Mouse (Mus musculus) midbrain, embryonic 15.5 days (tissue): ENCODE data around the gene Mrpl49. TPM values are rescaled to one million over a fixed set of nuclear protein-coding genes. Genes with fewer than 3 reads are reported as not detected.
A peak's percentile ranks its signal among the peaks of the same experiment; 100 is the strongest.

ENCODE experiments used
- ATAC-seq: fragments of 200-750 bp; cut with Nextera tagmentation; replicated peaks from 2 replicates; pipeline ENCODE4 v1.8.0; 2017; ENCODE audit warnings: moderate TSS enrichment
- H3K27ac ChIP-seq: fragments of 300-500 bp; sonication (generic); 2 replicates; pipeline ENCODE4 v1.5.1; 2015; ENCODE audit warnings: mild to moderate bottlenecking, inconsistent platforms
- H3K27me3 ChIP-seq: fragments of 300-500 bp; sonication (generic); replicated peaks from 2 replicates; pipeline ENCODE4 v1.6.1; 2015; ENCODE audit warnings: inconsistent platforms
- H3K36me3 ChIP-seq: fragments of 300-500 bp; sonication (generic); replicated peaks from 2 replicates; pipeline ENCODE4 v1.6.1; 2015; ENCODE audit warnings: inconsistent platforms
- H3K4me1 ChIP-seq: fragments of 300-500 bp; sonication (generic); 2 replicates; pipeline ENCODE4 v1.6.1; 2015; ENCODE audit warnings: inconsistent platforms
- H3K4me2 ChIP-seq: fragments of 300-500 bp; sonication (generic); 2 replicates; pipeline ENCODE4 v1.6.1; 2015; ENCODE audit warnings: inconsistent platforms, mild to moderate bottlenecking, moderate library complexity
- H3K4me3 ChIP-seq: fragments of 300-500 bp; sonication (generic); 2 replicates; pipeline ENCODE4 v1.5.1; 2015; ENCODE audit warnings: mild to moderate bottlenecking, inconsistent platforms
- H3K9ac ChIP-seq: fragments of 300-500 bp; sonication (generic); 2 replicates; pipeline ENCODE4 v1.6.1; 2015; ENCODE audit warnings: mild to moderate bottlenecking, inconsistent platforms
- H3K9me3 ChIP-seq: fragments of 300-500 bp; sonication (generic); 2 replicates; pipeline ENCODE4 v1.6.1; 2016; ENCODE audit warnings: inconsistent platforms
- WGBS: fragments of 180-500 bp; shearing (Covaris S2); methylation state at CpG from one replicate; pipeline ENCODE4 v1.1.7; 2015; ENCODE audit warnings: mixed read lengths; 5-methylcytosine and 5-hydroxymethylcytosine counted together
- polyA plus RNA-seq: library from polyadenylated mRNA; unstranded; fragments of >200 nt; fragmentation: Nextera tagmentation; extraction: Ambion mirVana; gene quantifications from 2 replicates; pipeline ENCODE4 v1.2.1, GENCODE M21; 2015

Gene Mrpl49
- 62.5 and 65.1 TPM in 2 replicates for polyA plus RNA-seq

DNA sequence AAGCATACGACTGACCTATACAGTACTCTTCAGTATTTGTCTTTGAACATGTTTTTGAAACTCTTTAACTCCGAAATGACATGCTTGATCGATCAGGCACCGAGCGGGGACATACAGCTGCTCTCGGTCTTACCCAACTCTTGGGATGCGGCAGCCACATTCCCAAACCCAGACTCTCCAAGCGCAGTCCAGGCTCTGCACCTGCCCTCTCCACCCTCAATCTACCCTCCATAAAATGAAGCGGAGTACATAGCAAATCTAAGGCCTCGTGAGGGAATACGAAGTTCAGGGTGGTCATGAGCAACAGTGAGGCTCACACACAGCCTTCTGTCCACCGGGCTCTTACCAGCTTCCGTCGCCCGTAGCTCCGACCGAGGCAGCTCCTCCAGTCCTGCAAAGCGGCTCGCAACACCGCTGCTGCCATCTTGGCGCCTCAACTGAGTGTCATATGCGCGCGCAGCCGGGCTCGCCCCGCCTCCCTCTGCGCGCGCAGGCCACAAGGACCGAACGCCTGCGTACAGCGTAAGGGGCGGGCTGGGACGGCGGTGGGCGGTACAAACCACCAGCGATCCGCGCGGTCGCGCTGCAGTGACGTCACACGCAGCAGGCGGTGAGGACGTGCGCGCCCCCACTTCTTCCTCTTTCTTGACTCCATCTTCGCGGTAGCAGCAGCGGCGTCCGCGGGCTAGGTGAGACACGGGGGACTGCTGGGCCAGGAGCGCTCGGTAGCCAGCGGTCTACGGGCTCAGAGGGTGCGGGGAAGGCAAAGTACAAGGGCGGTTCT is at the start of gene Mrpl49, which contains the start of gene Fau:
Mrpl49 (minus strand) TSS at position 473 of the 784 bp plus-strand sequence.
Fau (plus strand) TSS at position 532 of the 784 bp plus-strand sequence.
- ATAC-seq = peak; percentile 87
- Histone ChIP-seq H3K9ac (peak within 1 kb of the TSS; percentile 81), H3K36me3 (peaks cover 21% of the 10 kb centered on the region), H3K4me3 (peak within 1 kb of the TSS; percentile 66), H3K27me3 (no peaks in the 10 kb centered on the region), H3K27ac (peak within 1 kb of the TSS; percentile 80), H3K4me1 (peaks cover 37% of the 10 kb centered on the region), H3K9me3 (no peaks in the 10 kb centered on the region), H3K4me2 (peak within 1 kb of the TSS; percentile 82)
- under 1% methylated on average over 63 of the region's 63 CpGs for WGBS

DNA sequence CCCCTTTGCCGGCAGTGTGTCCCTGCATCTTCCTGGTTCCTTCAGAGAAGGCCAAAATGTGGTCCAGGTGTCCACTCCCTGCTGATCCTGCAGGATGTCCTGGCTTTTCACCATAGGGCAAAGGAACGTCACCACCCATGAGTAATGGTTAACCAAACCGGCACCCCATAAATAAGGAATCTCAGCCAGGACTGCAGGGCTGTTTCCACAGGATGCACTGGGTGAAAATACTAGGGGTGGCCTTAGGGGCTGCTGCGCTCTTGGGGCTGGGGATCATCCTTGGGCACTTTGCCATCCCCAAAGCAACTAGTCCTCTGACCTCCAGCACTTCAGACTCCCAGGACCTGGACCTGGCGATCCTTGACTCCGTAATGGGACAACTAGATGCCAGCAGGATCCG is 48.0 kb upstream of the Mrpl49 start, which contains the start of gene Naaladl1:
Naaladl1 (plus strand) TSS at position 197 of the 400 bp plus-strand sequence.
- H3K4me1 ChIP-seq = no peaks in the 10 kb centered on the region
- H3K9ac ChIP-seq = no peak within 1 kb of the TSS
- no peak within 1 kb of the TSS for H3K4me2 ChIP-seq
- H3K27me3 ChIP-seq = no peaks in the 10 kb centered on the region
- H3K4me3 ChIP-seq = no peak within 1 kb of the TSS
- no peak for ATAC-seq
- no peaks in the 10 kb centered on the region for H3K36me3 ChIP-seq
- H3K9me3 ChIP-seq = no peaks in the 10 kb centered on the region
- no peak within 1 kb of the TSS for H3K27ac ChIP-seq
- 88% methylated on average over 7 of the region's 7 CpGs for WGBS

DNA sequence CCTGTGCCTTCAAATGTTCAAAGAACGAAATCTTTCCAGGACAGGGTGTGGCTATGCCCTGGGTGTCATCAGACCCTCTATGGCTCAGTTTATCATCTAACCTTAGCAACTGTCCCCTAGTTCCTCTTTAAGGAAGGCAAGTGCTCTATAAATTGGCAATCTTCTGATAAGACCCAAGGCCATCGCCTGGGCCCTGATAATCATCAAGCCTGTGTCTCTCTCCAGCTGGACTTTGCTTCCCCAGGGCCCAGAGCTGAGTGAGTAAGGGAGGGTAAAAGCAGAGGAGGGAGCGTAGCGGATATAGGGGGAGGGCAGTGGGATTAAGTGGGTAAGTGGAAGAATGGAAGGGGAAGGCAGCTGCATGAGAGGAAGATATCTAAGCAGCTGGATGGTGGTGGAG is 46.9 kb upstream of the Mrpl49 start:
- H3K4me1 ChIP-seq = no peaks in the 10 kb centered on the region
- no peaks in the 10 kb centered on the region for H3K36me3 ChIP-seq
- no peak for ATAC-seq
- H3K4me3 ChIP-seq = no peak overlapping the region
- WGBS = 71% methylated on average over 4 of the region's 4 CpGs
- no peaks in the 10 kb centered on the region for H3K9me3 ChIP-seq
- H3K27me3 ChIP-seq = no peaks in the 10 kb centered on the region
- no peak overlapping the region for H3K27ac ChIP-seq
- no peak overlapping the region for H3K9ac ChIP-seq
- H3K4me2 ChIP-seq = no peak overlapping the region

DNA sequence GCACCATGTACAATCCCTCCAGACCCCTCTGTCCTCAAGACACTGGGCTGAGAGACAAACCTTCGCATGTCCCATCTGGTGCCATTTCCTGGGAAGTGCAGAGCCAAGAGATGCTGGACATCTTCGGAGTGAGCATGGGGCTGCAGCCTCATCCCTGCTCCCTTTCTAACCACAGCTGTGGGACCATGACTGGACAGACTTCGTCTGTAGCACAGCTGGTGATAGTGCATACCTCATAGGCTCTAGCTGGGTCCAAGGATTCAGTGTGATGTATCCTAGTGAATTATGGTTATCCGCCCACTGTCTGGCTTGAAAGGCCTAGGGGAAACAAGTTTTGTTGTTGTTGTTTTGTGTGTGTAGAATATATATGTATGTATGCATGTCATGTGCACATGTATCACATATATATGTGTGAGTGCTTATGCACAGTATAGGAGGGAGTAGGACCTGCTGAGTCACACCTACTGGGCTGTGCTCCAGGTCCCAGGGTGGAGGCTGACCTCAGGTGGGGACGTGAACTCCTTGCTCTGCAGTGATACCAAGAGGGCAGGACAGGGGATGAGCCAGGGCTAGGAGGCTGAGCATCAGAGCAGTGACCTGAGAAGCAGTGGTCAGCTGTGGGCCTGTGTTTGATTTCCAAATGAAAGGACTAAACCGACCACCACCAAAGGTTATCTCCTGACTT is 44.7 kb upstream of the Mrpl49 start:
- H3K36me3 ChIP-seq = no peaks in the 10 kb centered on the region
- H3K9me3 ChIP-seq = no peaks in the 10 kb centered on the region
- H3K4me1 ChIP-seq = no peaks in the 10 kb centered on the region
- H3K9ac ChIP-seq = no peak overlapping the region
- no peak for ATAC-seq
- H3K27me3 ChIP-seq = no peaks in the 10 kb centered on the region
- H3K4me3 ChIP-seq = no peak overlapping the region
- H3K4me2 ChIP-seq = no peak overlapping the region
- H3K27ac ChIP-seq = no peak overlapping the region
- 78% methylated on average over 6 of the region's 6 CpGs for WGBS

DNA sequence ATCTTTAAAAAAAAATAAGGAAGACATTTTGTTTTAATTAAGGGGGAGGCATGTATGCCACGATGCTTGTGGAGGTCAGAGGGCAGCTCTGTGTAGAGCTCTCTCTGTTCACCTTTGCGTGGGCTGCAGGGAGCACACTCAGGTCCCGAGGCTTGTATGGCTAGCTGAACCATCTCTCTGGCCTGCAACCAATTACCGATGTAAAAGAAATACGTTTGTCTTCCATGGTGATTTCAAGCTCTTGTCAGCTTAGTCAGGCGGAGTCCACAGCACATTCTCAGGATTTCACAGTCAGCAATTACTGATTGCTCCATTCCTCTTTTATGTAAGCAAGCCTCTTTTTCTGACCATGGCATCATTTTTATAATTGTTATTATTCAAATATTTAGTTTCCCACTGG is 43.6 kb upstream of the Mrpl49 start:
- Histone ChIP-seq H3K4me3 (no peak overlapping the region), H3K9me3 (no peaks in the 10 kb centered on the region), H3K27me3 (no peaks in the 10 kb centered on the region), H3K9ac (no peak overlapping the region), H3K4me1 (no peaks in the 10 kb centered on the region), H3K27ac (no peak overlapping the region), H3K36me3 (no peaks in the 10 kb centered on the region), H3K4me2 (no peak overlapping the region)
- ATAC-seq = no peak
- WGBS = 79% methylated on average over 6 of the region's 6 CpGs

DNA sequence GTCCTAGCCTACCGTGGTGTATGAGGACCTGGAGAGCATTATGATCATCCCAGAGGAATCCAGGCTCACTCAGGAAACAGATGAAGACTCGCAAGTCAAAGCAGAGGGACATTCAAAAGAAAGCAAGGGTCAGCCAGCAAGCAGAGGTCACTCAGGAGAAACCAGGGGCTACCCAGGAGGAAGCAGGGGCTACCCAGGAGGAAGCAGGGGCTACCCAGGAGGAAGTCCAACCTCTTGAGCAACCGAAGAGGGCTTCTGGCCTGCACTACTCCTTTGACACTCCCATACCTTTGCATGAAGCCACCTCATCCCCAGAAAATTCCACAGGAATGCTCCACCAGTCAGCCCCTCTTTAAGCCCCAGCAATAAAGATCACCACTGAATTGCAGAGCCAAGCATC is 40.3 kb upstream of the Mrpl49 start:
- Histone ChIP-seq H3K9me3 (no peaks in the 10 kb centered on the region), H3K4me2 (no peak overlapping the region), H3K9ac (no peak overlapping the region), H3K4me1 (no peaks in the 10 kb centered on the region), H3K27ac (no peak overlapping the region), H3K4me3 (no peak overlapping the region), H3K27me3 (no peaks in the 10 kb centered on the region), H3K36me3 (no peaks in the 10 kb centered on the region)
- 86% methylated on average over 3 of the region's 3 CpGs for WGBS
- ATAC-seq = no peak

DNA sequence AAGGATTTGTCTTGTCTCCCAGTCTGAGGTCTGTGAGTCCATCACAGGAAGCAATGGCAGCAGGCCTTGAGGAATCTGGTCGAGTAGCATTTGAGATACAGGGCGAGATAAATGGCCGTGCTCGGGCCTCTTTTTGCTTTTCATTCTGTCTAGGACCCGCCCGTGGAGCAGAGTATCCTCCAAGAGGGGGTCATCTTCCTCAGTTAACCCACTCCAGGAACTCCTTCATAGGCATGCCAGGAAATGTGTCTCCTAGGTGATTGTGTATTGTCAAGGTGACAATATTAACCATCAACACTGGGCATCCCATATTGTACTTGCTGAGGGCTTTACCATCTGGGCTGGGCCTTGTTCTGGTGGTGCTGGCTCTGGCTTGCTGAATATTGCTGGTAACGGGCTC is 36.5 kb upstream of the Mrpl49 start, which contains the start of gene AC131692.1:
AC131692.1 (plus strand) TSS at position 301 of the 400 bp plus-strand sequence.
- ATAC-seq = no peak
- H3K4me1 ChIP-seq = no peaks in the 10 kb centered on the region
- no peak within 1 kb of the TSS for H3K9ac ChIP-seq
- H3K27ac ChIP-seq = no peak within 1 kb of the TSS
- no peaks in the 10 kb centered on the region for H3K9me3 ChIP-seq
- 90% methylated on average over 7 of the region's 7 CpGs for WGBS
- H3K4me2 ChIP-seq = no peak within 1 kb of the TSS
- H3K27me3 ChIP-seq = no peaks in the 10 kb centered on the region
- no peak within 1 kb of the TSS for H3K4me3 ChIP-seq
- no peaks in the 10 kb centered on the region for H3K36me3 ChIP-seq

DNA sequence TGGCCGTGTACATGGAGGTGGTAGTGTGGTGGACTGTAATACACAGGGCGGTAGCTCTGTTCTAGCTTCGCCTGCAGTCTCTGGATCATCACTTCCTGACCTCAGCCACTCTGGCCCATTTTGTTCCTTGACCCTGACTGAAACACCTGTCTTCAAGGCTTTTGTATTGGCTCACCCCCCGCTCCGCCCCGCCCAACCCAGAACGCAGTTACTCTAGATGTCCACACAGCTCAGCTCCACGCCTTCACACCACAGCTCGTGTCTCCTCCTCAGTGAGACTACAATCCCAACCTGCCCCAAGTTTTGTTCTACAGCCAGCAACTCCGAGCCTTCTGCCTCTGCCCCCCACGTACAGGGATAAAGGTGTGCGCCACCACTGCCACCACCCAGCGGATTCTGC is 31.3 kb upstream of the Mrpl49 start:
- ATAC-seq = no peak
- 94% methylated on average over 13 of the region's 13 CpGs for WGBS
- no peaks in the 10 kb centered on the region for H3K27me3 ChIP-seq

DNA sequence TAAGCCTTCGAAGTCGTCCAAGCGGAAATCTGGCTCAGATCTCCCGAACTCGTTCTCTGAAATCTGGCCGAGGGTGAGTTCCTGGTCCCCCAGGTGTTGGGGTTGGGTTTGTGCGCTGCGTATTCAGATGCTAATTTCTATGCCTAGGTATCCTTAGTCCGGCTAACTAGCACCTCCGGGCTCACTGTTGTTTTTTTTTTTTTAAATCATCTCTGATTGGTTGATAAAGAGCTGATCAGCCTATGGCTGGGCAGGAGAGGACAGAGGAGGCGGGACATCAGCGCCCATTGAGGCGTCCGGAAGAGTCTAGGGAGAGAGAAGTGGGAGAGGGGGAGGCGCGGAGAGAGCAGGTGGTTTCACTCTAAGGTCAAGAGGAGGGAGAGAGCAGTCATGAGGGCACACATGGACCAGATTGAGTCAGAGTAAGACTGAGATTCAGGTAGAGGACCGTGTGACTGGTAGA is 27.9 kb upstream of the Mrpl49 start:
- H3K4me2 ChIP-seq = peak overlapping the region; percentile 92
- no peak overlapping the region for H3K9ac ChIP-seq
- peak overlapping the region; percentile 77 for H3K4me3 ChIP-seq
- peaks cover 11% of the 10 kb centered on the region; the same call in 1 of the 2 replicates for H3K36me3 ChIP-seq
- H3K27me3 ChIP-seq = no peaks in the 10 kb centered on the region
- under 1% methylated on average over 17 of the region's 17 CpGs for whole genome bisulfite sequencing
- H3K9me3 ChIP-seq = no peaks in the 10 kb centered on the region
- peaks cover 25% of the 10 kb centered on the region for H3K4me1 ChIP-seq
- no peak overlapping the region for H3K27ac ChIP-seq
- ATAC-seq = peak; percentile 57

More for the DNA sequence above, 31.3 kb upstream of the Mrpl49 start:
- H3K36me3 ChIP-seq = no peaks in the 10 kb centered on the region
- H3K9me3 ChIP-seq = no peaks in the 10 kb centered on the region
- H3K4me3 ChIP-seq = no peak overlapping the region
- no peak overlapping the region for H3K9ac ChIP-seq
- H3K27ac ChIP-seq = no peak overlapping the region
- peaks cover 15% of the 10 kb centered on the region for H3K4me1 ChIP-seq
- H3K4me2 ChIP-seq = no peak overlapping the region

DNA sequence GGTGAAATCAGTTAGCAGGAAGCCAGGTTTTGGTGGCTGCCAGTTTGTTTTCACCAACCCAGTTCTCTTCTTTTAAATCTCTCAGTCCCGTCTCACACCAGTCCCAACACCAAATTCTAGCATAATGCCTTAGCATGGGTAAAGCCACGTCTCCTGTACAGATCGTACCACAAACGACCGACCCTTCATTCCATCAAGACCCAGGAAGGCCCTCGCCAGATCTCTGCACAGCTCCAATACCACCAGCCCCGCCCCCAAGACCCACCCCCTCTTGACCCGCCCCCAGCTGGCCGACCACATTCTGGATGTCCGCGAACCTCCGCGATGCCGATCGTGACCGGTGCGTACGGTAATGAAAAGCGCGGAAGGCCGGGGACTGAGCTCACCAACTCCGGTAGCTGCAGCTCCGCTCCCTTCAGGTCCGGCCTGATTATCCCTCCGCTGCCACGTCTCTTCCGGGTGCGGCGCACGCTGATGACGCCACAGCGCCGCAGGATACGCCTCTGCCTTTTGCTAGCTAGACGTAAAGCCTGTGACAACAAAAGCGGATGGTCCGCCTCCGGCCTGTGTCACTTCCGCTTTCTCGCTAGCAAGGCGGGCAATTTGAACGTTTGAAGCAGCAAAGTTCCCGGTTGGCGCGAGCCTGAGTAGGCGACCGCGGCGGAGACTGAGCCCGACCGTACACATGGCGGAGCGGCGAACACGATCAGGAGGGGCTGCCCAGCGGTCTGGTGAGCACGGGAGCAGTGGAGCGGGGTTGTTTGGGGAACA is 27.1 kb upstream of the Mrpl49 start, which contains the start of the genes Zfpl1 and Cdca5:
Zfpl1 (minus strand) TSS at position 479 of the 771 bp plus-strand sequence.
Cdca5 (plus strand) TSS at position 506 of the 771 bp plus-strand sequence.
- H3K27me3 ChIP-seq = no peaks in the 10 kb centered on the region
- 1% methylated on average over 58 of the region's 58 CpGs for WGBS
- peak within 1 kb of the TSS; percentile 62 for H3K27ac ChIP-seq
- H3K9me3 ChIP-seq = no peaks in the 10 kb centered on the region
- H3K4me1 ChIP-seq = peaks cover 25% of the 10 kb centered on the region
- H3K36me3 ChIP-seq = peaks cover 14% of the 10 kb centered on the region; the same call in 1 of the 2 replicates
- ATAC-seq = peak; percentile 92
- H3K9ac ChIP-seq = peak within 1 kb of the TSS; percentile 67
- H3K4me2 ChIP-seq = peak within 1 kb of the TSS; percentile 92
- peak within 1 kb of the TSS; percentile 77 for H3K4me3 ChIP-seq

DNA sequence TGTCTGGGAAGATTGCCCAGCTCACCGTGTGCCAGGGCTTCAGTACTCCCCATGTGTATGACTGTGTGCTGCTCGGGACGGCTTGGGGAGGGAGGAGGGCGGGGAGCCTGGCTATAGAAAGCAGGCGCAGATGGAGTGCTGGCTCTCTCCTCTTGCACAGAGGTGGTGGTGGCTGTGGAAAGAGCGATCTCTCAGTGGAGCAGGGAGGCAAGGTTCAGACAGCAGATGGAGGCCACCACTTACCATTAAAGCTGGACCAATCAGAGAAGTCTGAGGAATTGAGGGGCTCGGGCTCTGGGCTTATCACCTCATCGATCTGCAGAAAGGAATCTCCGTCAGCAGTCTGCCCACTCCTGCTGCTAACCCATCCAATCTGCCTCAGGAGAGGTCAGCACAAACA is 24.6 kb upstream of the Mrpl49 start, which contains the start of gene Gm28374:
Gm28374 (minus strand) TSS at position 101 of the 400 bp plus-strand sequence.
- no peak within 1 kb of the TSS for H3K4me3 ChIP-seq
- H3K27ac ChIP-seq = no peak within 1 kb of the TSS
- H3K36me3 ChIP-seq = peaks cover 14% of the 10 kb centered on the region; the same call in 1 of the 2 replicates
- H3K9me3 ChIP-seq = no peaks in the 10 kb centered on the region
- H3K4me1 ChIP-seq = peaks cover 29% of the 10 kb centered on the region
- no peak within 1 kb of the TSS for H3K4me2 ChIP-seq
- no peaks in the 10 kb centered on the region for H3K27me3 ChIP-seq
- H3K9ac ChIP-seq = no peak within 1 kb of the TSS
- 88% methylated on average over 9 of the region's 9 CpGs for whole genome bisulfite sequencing
- no peak for ATAC-seq
